Mouse (Mus musculus) heart, postnatal 0 days (tissue): ENCODE results near the gene Nfib. TPM values are rescaled to one million over a fixed set of nuclear protein-coding genes. Genes with fewer than 3 reads are reported as not detected.
A peak's percentile ranks its signal among the peaks of the same experiment; 100 is the strongest.

ENCODE experiments used
- ATAC-seq: fragments of 200-750 bp; cut with Nextera tagmentation; 2 replicates; pipeline ENCODE4 v1.8.0; 2017; ENCODE audit warnings: low read depth, moderate number of reproducible peaks, moderate library complexity; ENCODE audit not compliant: insufficient read depth
- DNase-seq: peaks from one replicate; pipeline ENCODE4 v3.0.0-alpha.2; 2016; ENCODE audit warnings: low spot score
- H3K27ac ChIP-seq: fragments of 300-500 bp; sonication (generic); 2 replicates; pipeline ENCODE4 v1.5.1; 2014; ENCODE audit warnings: low read depth, mild to moderate bottlenecking
- H3K27me3 ChIP-seq: fragments of 300-500 bp; sonication (generic); 2 replicates; pipeline ENCODE4 v1.6.1; 2014; ENCODE audit warnings: low read length, mixed read lengths; ENCODE audit not compliant: control insufficient read depth, insufficient read depth
- H3K36me3 ChIP-seq: fragments of 300-500 bp; sonication (generic); replicated peaks from 2 replicates; pipeline ENCODE4 v1.6.1; 2014; ENCODE audit warnings: low read length, mixed read lengths; ENCODE audit not compliant: control insufficient read depth, insufficient read depth
- H3K4me1 ChIP-seq: fragments of 300-500 bp; sonication (generic); 2 replicates; pipeline ENCODE4 v1.6.1; 2014; ENCODE audit warnings: antibody characterized with exemption; ENCODE audit not compliant: control insufficient read depth, insufficient read depth
- H3K4me2 ChIP-seq: fragments of 300-500 bp; sonication (generic); 2 replicates; pipeline ENCODE4 v1.6.1; 2014; ENCODE audit warnings: low read depth, mild to moderate bottlenecking, low read length, moderate library complexity
- H3K4me3 ChIP-seq: fragments of 300-500 bp; sonication (generic); 2 replicates; pipeline ENCODE4 v1.5.1; 2014; ENCODE audit warnings: low read depth, low read length
- H3K9ac ChIP-seq: fragments of 300-500 bp; sonication (generic); replicated peaks from 2 replicates; pipeline ENCODE4 v1.6.1; 2014; ENCODE audit warnings: low read depth, low read length, mixed read lengths
- H3K9me3 ChIP-seq: fragments of 300-500 bp; sonication (generic); replicated peaks from 2 replicates; pipeline ENCODE4 v1.6.1; 2016; ENCODE audit warnings: low read length; ENCODE audit not compliant: control insufficient read depth
- CTCF ChIP-seq: IDR thresholded peaks from 2 replicates; pipeline ENCODE4 v1.5.1; 2016; ENCODE audit warnings: antibody characterized with exemption, control low read depth, low read depth
- EP300 ChIP-seq: IDR thresholded peaks from 2 replicates; pipeline ENCODE4 v1.6.1; 2016; ENCODE audit warnings: antibody characterized with exemption, low read depth
- WGBS: fragments of 180-500 bp; shearing (Covaris S2); extraction: QIAGEN DNeasy Blood & Tissue Kit; methylation state at CpG from one replicate; pipeline ENCODE4 v1.1.7; 2014; 5-methylcytosine and 5-hydroxymethylcytosine counted together
- polyA plus RNA-seq: library from polyadenylated mRNA; unstranded; fragments of >200 nt; fragmentation: Nextera tagmentation; extraction: Ambion mirVana; gene quantifications from 2 replicates; pipeline ENCODE4 v1.2.1, GENCODE M21; 2015
- total RNA-seq: library from RNA; depleted of rRNA; stranded (reverse); fragments of >200 nt; gene quantifications from 2 replicates; pipeline ENCODE4 v1.2.3, GENCODE M21; 2014; ENCODE audit warnings: low replicate concordance

Nfib gene
- total and polyA plus RNA-seq, 2 experiments from 2014 or later: 44.0 to 82.0 TPM

- Histone ChIP-seq H3K4me1 (peaks cover 63% of the 10 kb centered on the region), H3K36me3 (no peaks in the 10 kb centered on the region), H3K4me2 (peak overlapping the region; percentile 39; the same call in 1 of the 2 replicates), H3K27me3 (no peaks in the 10 kb centered on the region), H3K4me3 (no peak overlapping the region), H3K9ac (no peak overlapping the region; the same call in 1 of the 2 replicates), H3K27ac (peak overlapping the region; percentile 81), H3K9me3 (no peaks in the 10 kb centered on the region)
- peak; percentile 45 for DNase-seq
- ATAC-seq: peak; percentile 42
- WGBS: 5% methylated on average over 8 of the region's 8 CpGs
- TF ChIP-seq CTCF (no peak), EP300 (0 out of 2 replicates have a peak, but pooled peaks have one; percentile 34)
Measured at GRCm38 (mm10) chr4:82466717-82467116, 238.8 kb downstream of the Nfib start.

- Histone ChIP-seq H3K36me3 (no peaks in the 10 kb centered on the region), H3K9me3 (no peaks in the 10 kb centered on the region), H3K4me3 (no peak overlapping the region), H3K27me3 (no peaks in the 10 kb centered on the region), H3K4me1 (peaks cover 59% of the 10 kb centered on the region), H3K27ac (peak overlapping the region; percentile 81), H3K4me2 (peak overlapping the region; percentile 39; the same call in 1 of the 2 replicates), H3K9ac (no peak overlapping the region; the same call in 1 of the 2 replicates)
- TF ChIP-seq CTCF (no peak), EP300 (no peak)
- WGBS: 22% methylated on average over 6 of the region's 6 CpGs
- DNase-seq: no peak
- no peak for ATAC-seq
Measured at GRCm38 (mm10) chr4:82466144-82466543, 239.4 kb downstream of the Nfib start.

DNA sequence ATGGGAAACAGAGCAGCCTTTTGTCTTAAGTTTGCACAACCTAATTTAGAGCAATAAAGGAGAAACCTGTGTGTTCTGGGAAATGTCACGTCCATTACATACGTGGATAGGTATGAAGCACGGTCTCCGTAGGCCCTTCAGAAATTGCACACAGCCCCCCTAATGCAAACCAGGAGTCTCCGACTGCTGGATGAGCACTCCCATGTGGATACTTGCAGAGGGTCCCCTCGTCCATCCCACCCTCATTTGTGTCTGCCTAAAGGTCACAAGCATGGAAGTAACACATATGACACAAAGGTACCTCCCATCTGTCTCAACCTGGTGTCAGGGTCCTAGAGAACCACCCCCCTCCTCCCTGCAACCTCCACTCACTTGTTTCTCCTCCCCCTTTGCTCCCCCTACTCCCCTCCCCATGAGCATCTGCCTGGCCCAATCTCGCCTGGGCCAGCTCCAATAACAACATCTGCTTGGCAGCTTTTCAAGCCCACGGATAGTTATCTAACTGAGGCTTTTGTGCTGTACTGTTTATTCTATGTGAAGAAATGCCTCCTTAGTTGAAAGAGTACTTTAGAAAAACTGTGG is 241.4 kb downstream of the Nfib start:
- Histone ChIP-seq H3K27me3 (no peaks in the 10 kb centered on the region), H3K4me2 (no peak overlapping the region), H3K4me1 (peaks cover 70% of the 10 kb centered on the region), H3K36me3 (no peaks in the 10 kb centered on the region), H3K9ac (no peak overlapping the region), H3K4me3 (no peak overlapping the region), H3K9me3 (no peaks in the 10 kb centered on the region), H3K27ac (peak overlapping the region; percentile 25; the same call in 1 of the 2 replicates)
- 38% methylated on average over 8 of the region's 8 CpGs for WGBS
- TF ChIP-seq CTCF (no peak), EP300 (no peak)
- DNase-seq (no peak), ATAC-seq (no peak)

DNA sequence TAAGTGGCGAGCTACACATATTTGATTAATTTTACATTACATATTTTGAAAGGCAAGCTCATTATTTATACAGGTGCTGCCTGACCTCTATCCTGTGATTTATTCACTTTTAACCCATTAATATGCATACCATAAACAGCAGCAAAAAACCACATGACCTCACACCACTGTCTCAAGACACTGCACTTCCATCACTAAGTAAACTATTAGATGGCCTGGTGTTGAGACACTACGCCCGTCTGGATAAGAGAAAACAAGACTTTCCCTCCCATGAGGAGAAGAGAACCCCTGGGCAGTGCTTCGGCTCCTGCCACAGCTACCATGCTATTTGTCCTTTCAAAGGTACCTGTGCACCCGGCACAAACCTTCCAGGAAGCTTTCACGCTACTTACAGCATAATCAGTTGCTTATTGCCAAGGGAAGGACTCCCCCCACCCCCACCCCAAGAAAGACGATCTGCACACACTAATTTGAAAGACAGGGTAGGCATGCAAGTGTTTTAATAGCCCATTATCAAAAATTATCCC is 242.3 kb downstream of the Nfib start:
- H3K4me1 ChIP-seq: peaks cover 71% of the 10 kb centered on the region
- WGBS: 59% methylated on average over 7 of the region's 7 CpGs
- H3K4me3 ChIP-seq: no peak overlapping the region
- no peaks in the 10 kb centered on the region for H3K36me3 ChIP-seq
- H3K9ac ChIP-seq: no peak overlapping the region
- no peaks in the 10 kb centered on the region for H3K27me3 ChIP-seq
- TF ChIP-seq EP300: no peak
- TF ChIP-seq CTCF: no peak
- no peak overlapping the region for H3K27ac ChIP-seq
- DNase-seq: no peak
- H3K4me2 ChIP-seq: no peak overlapping the region
- no peak for ATAC-seq
- H3K9me3 ChIP-seq: no peaks in the 10 kb centered on the region

DNA sequence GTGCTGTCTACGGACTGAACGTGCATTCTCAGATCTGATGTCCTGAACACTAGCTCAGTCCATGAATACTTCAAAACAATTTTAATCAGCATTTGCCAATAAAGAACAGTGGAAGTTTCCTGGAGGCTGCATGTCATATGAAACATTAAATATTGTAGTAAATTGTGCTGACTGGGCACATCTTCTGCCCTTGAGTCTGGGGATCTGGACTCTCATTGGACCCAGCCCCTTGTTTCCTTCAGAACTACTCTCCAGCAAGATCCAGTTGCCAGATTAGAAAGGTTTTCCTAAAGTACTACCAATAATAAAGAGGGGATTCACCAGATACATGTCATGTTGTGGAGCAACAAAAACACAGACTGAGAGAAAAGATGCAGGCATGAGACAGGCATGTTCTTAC is 243.9 kb downstream of the Nfib start:
- H3K4me2 ChIP-seq: no peak overlapping the region
- no peaks in the 10 kb centered on the region for H3K27me3 ChIP-seq
- H3K36me3 ChIP-seq: no peaks in the 10 kb centered on the region
- DNase-seq (no peak), ATAC-seq (no peak)
- H3K4me1 ChIP-seq: peaks cover 72% of the 10 kb centered on the region
- H3K27ac ChIP-seq: no peak overlapping the region
- H3K9ac ChIP-seq: no peak overlapping the region
- no peak overlapping the region for H3K4me3 ChIP-seq
- WGBS: 56% methylated on average over 2 of the region's 2 CpGs
- H3K9me3 ChIP-seq: no peaks in the 10 kb centered on the region
- no peak for TF ChIP-seq EP300

DNA sequence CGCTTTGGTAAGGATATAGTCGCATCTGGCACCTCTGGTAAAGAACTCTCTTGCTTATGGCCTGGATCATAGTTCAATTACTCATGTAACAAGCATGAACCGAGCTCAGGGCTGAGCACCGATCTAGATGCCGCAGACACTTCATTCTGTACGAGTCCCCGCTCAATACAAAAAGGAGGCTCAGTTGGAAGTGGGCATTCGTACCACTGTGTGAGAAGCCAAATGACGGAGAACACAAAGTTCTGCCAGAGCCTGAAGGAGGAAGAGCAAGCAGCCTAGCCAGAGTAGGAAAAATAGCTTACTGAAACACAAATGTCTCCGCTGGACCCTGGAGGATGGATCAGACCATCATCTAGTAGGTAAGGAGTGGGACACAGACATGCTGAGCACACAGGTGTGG is 246.7 kb downstream of the Nfib start:
- H3K27me3 ChIP-seq: no peaks in the 10 kb centered on the region
- no peak overlapping the region for H3K4me3 ChIP-seq
- WGBS: 91% methylated on average over 10 of the region's 10 CpGs
- no peak overlapping the region for H3K27ac ChIP-seq
- peaks cover 73% of the 10 kb centered on the region for H3K4me1 ChIP-seq
- no peak for ATAC-seq
- no peaks in the 10 kb centered on the region for H3K9me3 ChIP-seq
- no peak overlapping the region for H3K9ac ChIP-seq
- DNase-seq: no peak
- H3K4me2 ChIP-seq: no peak overlapping the region
- no peak for TF ChIP-seq EP300
- no peak for TF ChIP-seq CTCF
- no peaks in the 10 kb centered on the region for H3K36me3 ChIP-seq
